Comparison of ENCODE assay signal across 8 mouse cellular contexts in the genomic region with DNA sequence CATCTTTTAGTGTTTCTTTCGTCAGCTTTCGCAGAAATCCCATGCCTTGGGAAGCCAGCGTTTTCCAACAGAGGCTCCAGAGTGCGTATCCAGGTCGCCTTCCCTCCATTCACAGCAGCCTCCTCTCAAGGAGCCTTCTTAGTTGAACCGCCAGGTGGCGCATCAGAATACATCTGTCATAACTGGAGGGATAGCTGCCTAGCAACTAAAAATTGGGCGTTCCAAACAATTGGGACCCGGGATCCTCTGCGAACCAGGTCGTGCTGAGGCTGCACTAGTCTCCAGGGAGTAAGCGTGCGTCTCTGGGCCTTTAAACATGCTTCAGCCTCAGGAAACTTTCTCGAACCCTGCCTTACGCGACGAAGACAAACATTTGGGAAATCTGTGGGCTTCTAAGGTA. TPM values are rescaled to one million over a fixed set of nuclear protein-coding genes. Genes with fewer than 3 reads are reported as not detected.
DNase-seq lines count a peak whose midpoint lies in the region; ATAC-seq and TF ChIP-seq lines count a peak whose summit lies in the region.

No protein-coding gene starts in this region.

- 4% methylated on average over 17 of the region's 17 CpGs for WGBS in hindbrain, postnatal 0 days

- H3K27ac ChIP-seq in gastrocnemius, adult 2 months: 0 out of 2 replicates have a peak overlapping the region, but pooled peaks have one; percentile 3
- peak overlapping the region; percentile 43 for H3K27ac ChIP-seq in hindbrain, postnatal 0 days
- H3K27ac ChIP-seq in left cerebral cortex, adult 2 months: peak overlapping the region; percentile 96

- no peaks in the 10 kb centered on the region for H3K4me1 ChIP-seq in hindbrain, postnatal 0 days (ENCODE audit: insufficient read depth, low read length)

- H3K27me3 ChIP-seq in hindbrain, postnatal 0 days (ENCODE audit: insufficient read depth, low read length): 0 out of 2 replicates have a peak, but pooled peaks cover 3% of the 10 kb centered on the region

- intact Hi-C loops in gastrocnemius, adult 2 months (cut with DNase I): no loop called here
- intact Hi-C loops in left cerebral cortex, adult 2 months (cut with DNase I): loop anchor here (1.0 kb wide), 1 partner anchor 17 kb away; no protein-coding TSS in a partner anchor

- peak; percentile 92 for DNase-seq in ZHBTc4 (ENCODE audit: low read depth, low spot score)
- peak; percentile 63 to 87 for DNase-seq in cerebellum, postnatal 4 days (ENCODE audit: low spot score in 2 of 2)
- peak; percentile 87 for DNase-seq in gastrocnemius, adult 2 months
- DNase-seq in hindbrain, postnatal 0 days (ENCODE audit: low spot score): peak; percentile 95
- peak; percentile 86 to 89 for DNase-seq in left cerebral cortex, adult 2 months (ENCODE audit: extremely low spot score in 1 of 2, low spot score in 2 of 2)
- peak; percentile 93 for DNase-seq in right cerebral cortex, adult 18-20 months
- peak; percentile 51 for DNase-seq in urinary bladder, adult 2 months (ENCODE audit: low spot score)

- H3K36me3 ChIP-seq in hindbrain, postnatal 0 days (ENCODE audit: insufficient read depth, low read length): no peaks in the 10 kb centered on the region

- peak overlapping the region; percentile 1; the same call in 1 of the 2 replicates for H3K9ac ChIP-seq in hindbrain, postnatal 0 days (replicated peaks; ENCODE audit: low read length)

- H3K4me2 ChIP-seq in hindbrain, postnatal 0 days (ENCODE audit: low read depth, low read length): peak overlapping the region; percentile 51

- TF ChIP-seq CTCF in gastrocnemius, adult 2 months (IDR thresholded peaks at IDR 0.05): peak; percentile 94
- peak; percentile 89 for TF ChIP-seq CTCF in hindbrain, postnatal 0 days (IDR thresholded peaks at IDR 0.05; ENCODE audit: low read depth)
- peak; percentile 88 for TF ChIP-seq CTCF in left cerebral cortex, adult 2 months (IDR thresholded peaks at IDR 0.05)

- H3K4me3 ChIP-seq in gastrocnemius, adult 2 months: peak overlapping the region; percentile 66
- peak overlapping the region; percentile 19 for H3K4me3 ChIP-seq in hindbrain, postnatal 0 days (ENCODE audit: low read length)
- H3K4me3 ChIP-seq in left cerebral cortex, adult 2 months: peak overlapping the region; percentile 60

- no peaks in the 10 kb centered on the region for H3K9me3 ChIP-seq in hindbrain, postnatal 0 days (ENCODE audit: low read length)

- ATAC-seq in hindbrain, postnatal 0 days: peak; percentile 70
- peak; percentile 93 for ATAC-seq in megakaryocyte, adult 5-6 weeks (ENCODE audit: poor library complexity, severe bottlenecking)

RNA-seq across cellular contexts. Expression of a gene that starts 1.0 kb away (rescaled TPM):
- total RNA-seq in gastrocnemius, adult 2 months (2021): not detected
- 10.2 and 10.7 TPM in 2 replicates for total RNA-seq in hindbrain, postnatal 0 days (2014; rRNA removed)
- polyA plus RNA-seq in hindbrain, postnatal 0 days (2015; fragmentation: Nextera tagmentation; extraction: Ambion mirVana): 13.5 and 17.3 TPM in 2 replicates
- 10 to 100 TPM; 33.5 to 35.2 TPM for total RNA-seq in left cerebral cortex, adult 2 months (2021)
- not detected in 2 replicates for total RNA-seq in megakaryocyte, adult 5-6 weeks (2015)
- total RNA-seq in megakaryocyte, adult 5-6 weeks (2017): 0.04 TPM in 1 of 2 replicates, not detected in the other
- 0.30 and 0.53 TPM in 2 replicates for polyA plus RNA-seq in urinary bladder, adult 2 months (2012; rRNA removed)

RNA-seq across cellular contexts. Expression of a gene that starts 3.4 kb away (rescaled TPM):
- not detected for total RNA-seq in gastrocnemius, adult 2 months (2021)
- total RNA-seq in hindbrain, postnatal 0 days (2014; rRNA removed): 1.3 and 6.7 TPM in 2 replicates
- polyA plus RNA-seq in hindbrain, postnatal 0 days (2015; fragmentation: Nextera tagmentation; extraction: Ambion mirVana): 3.1 and 3.2 TPM in 2 replicates
- total RNA-seq in left cerebral cortex, adult 2 months (2021): 1 to 10 TPM; 2.4 to 2.5 TPM
- total RNA-seq in megakaryocyte, adult 5-6 weeks (2015): not detected in 2 replicates
- not detected in 2 replicates for total RNA-seq in megakaryocyte, adult 5-6 weeks (2017)
- 0.11 and 0.16 TPM in 2 replicates for polyA plus RNA-seq in urinary bladder, adult 2 months (2012; rRNA removed)

RNA-seq across cellular contexts. Expression of a gene that starts 25.0 kb away (rescaled TPM):
- total RNA-seq in gastrocnemius, adult 2 months (2021): 10 to 100 TPM; 12.1 to 16.1 TPM
- 31.9 and 38.9 TPM in 2 replicates for total RNA-seq in hindbrain, postnatal 0 days (2014; rRNA removed)
- 38.9 and 41.4 TPM in 2 replicates for polyA plus RNA-seq in hindbrain, postnatal 0 days (2015; fragmentation: Nextera tagmentation; extraction: Ambion mirVana)
- total RNA-seq in left cerebral cortex, adult 2 months (2021): 10 to 100 TPM; 40.9 to 46.1 TPM
- 16.5 and 18.2 TPM in 2 replicates for total RNA-seq in megakaryocyte, adult 5-6 weeks (2015)
- total RNA-seq in megakaryocyte, adult 5-6 weeks (2017): 45.9 and 46.3 TPM in 2 replicates
- 13.8 and 24.1 TPM in 2 replicates for polyA plus RNA-seq in urinary bladder, adult 2 months (2012; rRNA removed)

RNA-seq across cellular contexts. Expression of a gene that starts 34.2 kb away (rescaled TPM):
- total RNA-seq in gastrocnemius, adult 2 months (2021): 10 to 100 TPM; 19.7 to 20.0 TPM
- total RNA-seq in hindbrain, postnatal 0 days (2014; rRNA removed): 7.7 and 12.4 TPM in 2 replicates
- 38.9 and 46.7 TPM in 2 replicates for polyA plus RNA-seq in hindbrain, postnatal 0 days (2015; fragmentation: Nextera tagmentation; extraction: Ambion mirVana)
- total RNA-seq in left cerebral cortex, adult 2 months (2021): 10 to 100 TPM; 24.9 to 25.0 TPM
- 32.1 and 32.6 TPM in 2 replicates for total RNA-seq in megakaryocyte, adult 5-6 weeks (2015)
- 36.8 and 37.7 TPM in 2 replicates for total RNA-seq in megakaryocyte, adult 5-6 weeks (2017)
- 30.7 and 31.1 TPM in 2 replicates for polyA plus RNA-seq in urinary bladder, adult 2 months (2012; rRNA removed)

RNA-seq across cellular contexts. Expression of a gene that starts 53.8 kb away (rescaled TPM):
- total RNA-seq in gastrocnemius, adult 2 months (2021): 1 to 10 TPM; 4.9 to 6.3 TPM
- total RNA-seq in hindbrain, postnatal 0 days (2014; rRNA removed): 64.7 and 65.9 TPM in 2 replicates
- polyA plus RNA-seq in hindbrain, postnatal 0 days (2015; fragmentation: Nextera tagmentation; extraction: Ambion mirVana): 65.9 and 70.5 TPM in 2 replicates
- 100 to 1,000 TPM; 125 to 135 TPM for total RNA-seq in left cerebral cortex, adult 2 months (2021)
- total RNA-seq in megakaryocyte, adult 5-6 weeks (2015): 3.3 and 4.4 TPM in 2 replicates
- total RNA-seq in megakaryocyte, adult 5-6 weeks (2017): 8.1 and 8.7 TPM in 2 replicates
- polyA plus RNA-seq in urinary bladder, adult 2 months (2012; rRNA removed): 10.8 and 12.7 TPM in 2 replicates

Comparison
In these comparisons a context has a peak if more than half of its experiments do, and no peak if none do; other contexts are left out.
1. Peak in every context shown above with its lines: DNase-seq, ATAC-seq, H3K4me3 ChIP-seq and H3K27ac ChIP-seq.
2. H3K27ac ChIP-seq: peak in every context shown above with its lines; median percentile 96 in left cerebral cortex, adult 2 months; 43 in hindbrain, postnatal 0 days; 3 in gastrocnemius, adult 2 months.
3. RNA of a gene that starts 1.0 kb away (total RNA-seq): 33.5 to 35.2 TPM in left cerebral cortex, adult 2 months and 10.2 to 10.7 TPM in hindbrain, postnatal 0 days; 0.04 TPM in megakaryocyte, adult 5-6 weeks and not detected in gastrocnemius, adult 2 months; every median in the first group is over 10 times any median in the second.